Mouse (Mus musculus) limb, embryonic 10.5 days (tissue): ENCODE results near the gene R3hdm4. TPM values are rescaled to one million over a fixed set of nuclear protein-coding genes. Genes with fewer than 3 reads are reported as not detected.
A peak's percentile ranks its signal among the peaks of the same experiment; 100 is the strongest.
"Not testable (repeated sequence)": the region's sequence is repeated elsewhere in the genome, so short reads cannot be mapped to it uniquely, and the experiment has no call there.

Experiments used
- DNase-seq: peaks from one replicate; pipeline ENCODE4 v3.0.0-alpha.2; 2017; ENCODE audit warnings: low spot score
- H3K27ac ChIP-seq: fragments of 300-500 bp; sonication (generic); 2 replicates; pipeline ENCODE4 v1.5.1; 2016; ENCODE audit warnings: mild to moderate bottlenecking
- H3K27me3 ChIP-seq: fragments of 300-500 bp; sonication (generic); 2 replicates; pipeline ENCODE4 v1.6.1; 2016; ENCODE audit warnings: low read depth, mild to moderate bottlenecking; ENCODE audit not compliant: poor library complexity, severe bottlenecking
- H3K36me3 ChIP-seq: fragments of 300-500 bp; sonication (generic); 2 replicates; pipeline ENCODE4 v1.6.1; 2016; ENCODE audit warnings: mild to moderate bottlenecking, moderate library complexity
- H3K4me1 ChIP-seq: fragments of 300-500 bp; sonication (generic); 2 replicates; pipeline ENCODE4 v1.6.1; 2016
- H3K4me3 ChIP-seq: fragments of 300-500 bp; sonication (generic); 2 replicates; pipeline ENCODE4 v1.5.1; 2016; ENCODE audit warnings: mild to moderate bottlenecking, moderate library complexity
- H3K9me3 ChIP-seq: fragments of 300-500 bp; sonication (generic); replicated peaks from 2 replicates; pipeline ENCODE4 v1.6.1; 2016; ENCODE audit warnings: mild to moderate bottlenecking
- WGBS: fragments of 180-500 bp; shearing (Covaris S2); methylation state at CpG from one replicate; pipeline ENCODE4 v1.1.7; 2016; 5-methylcytosine and 5-hydroxymethylcytosine counted together
- polyA plus RNA-seq: library from polyadenylated mRNA; unstranded; fragments of >200 nt; fragmentation: Nextera tagmentation; extraction: Ambion mirVana; gene quantifications from 2 replicates; pipeline ENCODE4 v1.2.1, GENCODE M21; 2016

The R3hdm4 gene
- polyA plus RNA-seq, 1 experiment from 2014 or later: 143 TPM

GRCm38 (mm10) chr10:79897316-79898245, 23.4 kb downstream of the R3hdm4 start:
- WGBS: 46% methylated on average over 19 of the region's 20 CpGs
- no peak for DNase-seq
- 0 out of 2 replicates have a peak overlapping the region, but pooled peaks have one; percentile 6 for H3K4me3 ChIP-seq
- 0 out of 2 replicates have a peak overlapping the region, but pooled peaks have one; percentile 46 for H3K27ac ChIP-seq
- peaks cover 33% of the 10 kb centered on the region for H3K4me1 ChIP-seq
- H3K9me3 ChIP-seq: no peaks in the 10 kb centered on the region
- peaks cover 76% of the 10 kb centered on the region for H3K36me3 ChIP-seq
- no peaks in the 10 kb centered on the region; the same call in 1 of the 2 replicates for H3K27me3 ChIP-seq

DNA sequence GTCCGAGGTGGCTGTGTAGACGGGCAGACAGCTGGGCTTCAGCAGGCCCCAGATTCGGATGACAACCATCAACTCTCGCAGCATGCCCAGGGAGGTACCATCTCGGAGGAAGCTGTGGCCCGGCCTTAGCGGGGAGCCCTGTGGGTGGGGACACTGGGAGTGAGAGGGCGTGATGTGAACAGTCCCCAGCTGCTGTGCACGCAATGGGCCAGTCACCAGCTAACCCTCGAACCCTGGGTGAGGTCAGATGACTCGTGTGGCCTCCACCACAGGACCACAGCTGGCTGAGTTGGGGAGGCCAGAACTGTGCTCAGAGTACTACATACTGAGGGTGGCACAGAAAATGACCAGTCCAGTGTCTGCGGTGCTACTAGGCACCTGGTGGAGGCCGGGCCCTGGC, 24.2 kb downstream of the R3hdm4 start:
- DNase-seq: no peak
- Histone ChIP-seq H3K9me3 (no peaks in the 10 kb centered on the region), H3K4me3 (no peak overlapping the region), H3K27me3 (no peaks in the 10 kb centered on the region; the same call in 1 of the 2 replicates), H3K4me1 (peaks cover 33% of the 10 kb centered on the region), H3K27ac (0 out of 2 replicates have a peak overlapping the region, but pooled peaks have one; percentile 46), H3K36me3 (peaks cover 70% of the 10 kb centered on the region)
- WGBS: 86% methylated on average over 13 of the region's 13 CpGs

- no peak for DNase-seq
- Histone ChIP-seq H3K9me3 (no peaks in the 10 kb centered on the region), H3K27ac (no peak overlapping the region), H3K4me3 (no peak overlapping the region), H3K4me1 (peaks cover 31% of the 10 kb centered on the region), H3K36me3 (peaks cover 68% of the 10 kb centered on the region), H3K27me3 (no peaks in the 10 kb centered on the region; the same call in 1 of the 2 replicates)
- WGBS: 94% methylated on average over 16 of the region's 16 CpGs
Observed at GRCm38 (mm10) chr10:79896306-79896705, 24.7 kb downstream of the R3hdm4 start.

DNA sequence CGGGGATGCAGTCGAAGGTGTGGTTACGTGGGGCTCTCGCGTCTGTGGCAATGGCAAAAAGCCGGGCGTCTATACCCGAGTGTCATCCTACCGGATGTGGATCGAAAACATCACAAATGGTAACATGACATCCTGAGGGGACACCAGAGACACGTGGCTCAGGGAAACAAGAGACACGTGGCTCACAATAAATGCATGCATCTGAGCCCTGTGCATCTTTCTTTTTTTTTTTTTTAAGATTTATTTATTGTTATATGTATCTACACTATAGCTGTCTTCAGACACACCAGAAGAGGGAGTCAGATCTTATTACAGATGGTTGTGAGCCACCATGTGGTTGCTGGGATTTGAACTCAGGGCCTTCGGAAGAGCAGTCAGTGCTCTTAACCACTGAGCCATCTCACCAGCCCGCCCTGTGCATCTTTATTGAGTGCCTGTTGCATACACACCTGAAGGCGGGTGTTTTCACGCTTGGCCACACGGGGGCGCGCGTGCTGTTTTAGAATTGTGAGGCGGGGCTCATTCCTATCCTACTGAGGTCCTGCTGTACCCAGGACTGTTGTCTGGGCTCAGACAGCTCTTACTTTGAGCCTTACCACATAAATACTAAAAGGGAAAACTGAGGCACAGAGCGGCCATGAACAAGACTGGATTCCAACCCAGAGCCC, 28.4 kb downstream of the R3hdm4 start:
- Histone ChIP-seq H3K27ac (0 out of 2 replicates have a peak overlapping the region, but pooled peaks have one; percentile 16), H3K4me1 (peaks cover 17% of the 10 kb centered on the region), H3K36me3 (peaks cover 33% of the 10 kb centered on the region)
- not testable (repeated sequence) for H3K4me3 ChIP-seq, H3K9me3 ChIP-seq, H3K27me3 ChIP-seq
- peak; percentile 92 for DNase-seq
- 46% methylated on average over 22 of the region's 22 CpGs for WGBS

DNA sequence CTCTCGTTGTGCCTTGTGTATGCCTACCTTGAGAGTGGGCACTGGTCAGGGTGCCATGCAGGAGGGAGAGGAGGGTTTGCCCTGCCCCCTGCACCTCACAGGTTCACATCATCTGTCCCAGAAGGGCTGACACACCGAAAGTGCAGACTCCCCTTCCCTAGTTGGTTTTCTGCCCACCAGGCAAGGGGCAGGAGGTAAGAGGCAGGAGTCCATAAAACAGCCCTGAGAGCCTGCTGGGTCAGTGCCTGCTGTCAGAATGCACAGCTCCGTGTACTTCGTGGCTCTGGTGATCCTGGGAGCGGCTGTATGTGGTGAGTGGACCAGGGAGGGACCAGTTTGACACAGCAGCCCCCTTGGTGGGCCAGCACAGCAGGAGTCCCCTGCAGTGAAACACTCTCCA, 30.3 kb downstream of the R3hdm4 start, which contains the start of gene Cfd:
Gene Cfd (plus strand): TSS at position 184 of the 400 bp plus-strand sequence.
- Histone ChIP-seq H3K4me3 (no peak within 1 kb of the TSS), H3K4me1 (peaks cover 8% of the 10 kb centered on the region; the same call in 1 of the 2 replicates), H3K36me3 (peaks cover 14% of the 10 kb centered on the region), H3K27ac (no peak within 1 kb of the TSS; the same call in 1 of the 2 replicates), H3K9me3 (no peaks in the 10 kb centered on the region), H3K27me3 (no peaks in the 10 kb centered on the region)
- no peak for DNase-seq
- 37% methylated on average over 5 of the region's 5 CpGs for WGBS

- H3K27me3 ChIP-seq: no peaks in the 10 kb centered on the region
- no peaks in the 10 kb centered on the region for H3K9me3 ChIP-seq
- H3K4me3 ChIP-seq: no peak overlapping the region
- no peak overlapping the region for H3K27ac ChIP-seq
- WGBS: 87% methylated on average over 2 of the region's 2 CpGs
- peaks cover 8% of the 10 kb centered on the region; the same call in 1 of the 2 replicates for H3K4me1 ChIP-seq
- H3K36me3 ChIP-seq: peaks cover 5% of the 10 kb centered on the region
- DNase-seq: no peak
Observed at GRCm38 (mm10) chr10:79889386-79889785, 31.6 kb downstream of the R3hdm4 start.

- no peak for DNase-seq
- WGBS: 74% methylated on average over 8 of the region's 8 CpGs
- Histone ChIP-seq H3K27me3 (peaks cover 22% of the 10 kb centered on the region), H3K4me1 (peaks cover 27% of the 10 kb centered on the region), H3K27ac (no peak overlapping the region), H3K36me3 (no peaks in the 10 kb centered on the region), H3K4me3 (no peak overlapping the region), H3K9me3 (no peaks in the 10 kb centered on the region)
Observed at GRCm38 (mm10) chr10:79886611-79887010, 34.4 kb downstream of the R3hdm4 start.

DNA sequence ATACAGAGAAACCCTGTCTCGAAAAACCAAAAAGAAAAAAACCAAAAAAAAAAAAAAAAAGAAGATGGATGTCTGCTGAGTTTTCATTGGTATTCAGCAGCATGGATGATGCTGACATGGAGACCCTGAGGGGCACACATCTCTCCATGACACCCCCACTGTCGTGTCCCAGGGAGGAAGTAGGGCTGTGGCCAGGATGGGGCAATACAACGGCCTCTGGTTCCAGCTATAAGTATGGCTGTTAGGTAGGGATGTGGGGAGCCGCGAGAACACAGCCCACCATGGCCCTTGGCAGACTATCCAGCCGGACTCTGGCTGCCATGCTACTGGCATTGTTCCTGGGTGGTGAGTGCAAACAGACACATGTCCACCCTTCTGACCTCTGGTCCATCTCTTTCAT, 35.0 kb downstream of the R3hdm4 start, which contains the start of gene Elane:
Gene Elane (plus strand): TSS at position 194 of the 400 bp plus-strand sequence.
- Histone ChIP-seq H3K27ac (no peak within 1 kb of the TSS), H3K9me3 (no peaks in the 10 kb centered on the region), H3K4me3 (no peak within 1 kb of the TSS), H3K4me1 (peaks cover 28% of the 10 kb centered on the region), H3K36me3 (no peaks in the 10 kb centered on the region), H3K27me3 (peaks cover 27% of the 10 kb centered on the region)
- DNase-seq: no peak
- 81% methylated on average over 6 of the region's 6 CpGs for WGBS

- H3K4me1 ChIP-seq: peaks cover 36% of the 10 kb centered on the region
- not testable (repeated sequence) for DNase-seq, H3K9me3 ChIP-seq, H3K27ac ChIP-seq, H3K36me3 ChIP-seq, H3K4me3 ChIP-seq
- WGBS: 72% methylated on average over 3 of the region's 3 CpGs
- H3K27me3 ChIP-seq: peaks cover 37% of the 10 kb centered on the region
Observed at GRCm38 (mm10) chr10:79884938-79885337, 36.1 kb downstream of the R3hdm4 start.

GRCm38 (mm10) chr10:79884446-79884845, 36.6 kb downstream of the R3hdm4 start:
- Histone ChIP-seq H3K27me3 (peaks cover 41% of the 10 kb centered on the region), H3K36me3 (no peaks in the 10 kb centered on the region), H3K27ac (no peak overlapping the region), H3K9me3 (no peaks in the 10 kb centered on the region), H3K4me3 (no peak overlapping the region), H3K4me1 (peaks cover 39% of the 10 kb centered on the region)
- DNase-seq: no peak
- WGBS: 77% methylated on average over 4 of the region's 4 CpGs

- Histone ChIP-seq H3K4me1 (peaks cover 41% of the 10 kb centered on the region), H3K27me3 (peaks cover 43% of the 10 kb centered on the region), H3K9me3 (no peaks in the 10 kb centered on the region), H3K36me3 (no peaks in the 10 kb centered on the region), H3K27ac (peak overlapping the region; percentile 26; the same call in 1 of the 2 replicates), H3K4me3 (no peak overlapping the region)
- DNase-seq: peak; percentile 87
- 18% methylated on average over 22 of the region's 22 CpGs for WGBS
Observed at GRCm38 (mm10) chr10:79883297-79884084, 37.5 kb downstream of the R3hdm4 start.

- H3K27ac ChIP-seq: peak overlapping the region; percentile 43; the same call in 1 of the 2 replicates
- no peaks in the 10 kb centered on the region for H3K9me3 ChIP-seq
- peak overlapping the region; percentile 41 for H3K4me3 ChIP-seq
- H3K27me3 ChIP-seq: peaks cover 43% of the 10 kb centered on the region
- peak; percentile 58 for DNase-seq
- no peaks in the 10 kb centered on the region for H3K36me3 ChIP-seq
- peaks cover 49% of the 10 kb centered on the region for H3K4me1 ChIP-seq
- 4% methylated on average over 22 of the region's 22 CpGs for WGBS
Observed at GRCm38 (mm10) chr10:79881981-79882380, 39.0 kb downstream of the R3hdm4 start.
